Mouse (Mus musculus) spleen, postnatal 36 days (tissue): Measurements from ENCODE around the gene Ctns.

Experiments used
- DNase-seq, 2 experiments: peaks; one replicate each; pipeline ENCODE4 v3.0.0; 2022; ENCODE audit warnings: low spot score in 2 of 2, mixed read lengths in 1 of 2

The Ctns gene

DNA sequence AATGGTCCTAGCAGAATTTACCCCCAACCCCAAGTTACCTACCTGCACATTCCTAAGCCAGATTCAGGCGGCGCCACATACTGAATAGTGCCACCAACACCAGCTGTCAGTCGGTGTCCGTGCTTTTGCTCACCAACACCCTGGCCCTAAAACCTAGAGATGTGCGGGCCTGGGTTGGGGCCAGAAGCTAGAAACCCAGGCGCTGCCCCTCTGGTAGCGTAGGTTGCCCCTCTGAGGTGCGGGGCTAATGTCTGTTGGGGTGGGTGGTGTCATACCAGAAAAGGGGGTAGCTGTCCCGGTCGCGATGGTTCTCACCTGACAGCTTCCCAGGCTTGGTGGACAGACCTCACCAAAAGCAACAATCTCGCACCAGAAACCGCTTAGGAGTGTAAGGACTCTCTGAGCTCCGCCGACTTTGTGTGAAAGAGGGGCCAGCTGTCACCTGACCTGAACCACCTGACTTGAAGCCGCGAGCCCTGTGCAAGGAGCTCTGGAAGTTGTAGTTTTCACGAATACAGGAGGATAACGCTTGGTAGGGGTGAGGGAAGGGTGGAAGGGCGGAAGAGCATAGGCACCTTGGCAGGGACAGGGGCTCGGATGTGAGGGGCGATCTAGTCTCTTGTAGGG, at the start of gene Ctns:
Gene Ctns, minus strand, starts transcription at position 440 of the 627 bp plus-strand sequence.
- DNase-seq, result peak; percentile 84 to 86

DNA sequence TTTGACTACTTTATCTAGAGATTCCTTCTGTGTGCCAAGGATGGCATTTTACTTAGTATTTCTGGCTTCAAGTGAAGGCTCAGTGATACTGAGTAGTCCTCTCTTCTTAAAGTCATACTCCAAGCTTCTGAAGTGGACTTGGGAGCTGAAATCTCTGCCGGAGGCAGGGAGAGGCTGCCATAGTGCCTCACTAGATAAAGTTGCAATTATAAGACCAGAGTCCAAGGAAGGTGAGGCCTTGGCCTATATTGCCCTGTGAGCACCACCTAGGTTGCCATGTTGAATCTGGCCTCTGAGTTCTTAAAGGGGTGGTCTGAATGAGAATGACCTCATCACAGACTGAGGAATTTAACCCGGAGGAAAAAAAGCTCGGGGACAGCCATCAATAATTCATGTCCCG, 43.9 kb upstream of the Ctns start:
- no peak for DNase-seq

DNA sequence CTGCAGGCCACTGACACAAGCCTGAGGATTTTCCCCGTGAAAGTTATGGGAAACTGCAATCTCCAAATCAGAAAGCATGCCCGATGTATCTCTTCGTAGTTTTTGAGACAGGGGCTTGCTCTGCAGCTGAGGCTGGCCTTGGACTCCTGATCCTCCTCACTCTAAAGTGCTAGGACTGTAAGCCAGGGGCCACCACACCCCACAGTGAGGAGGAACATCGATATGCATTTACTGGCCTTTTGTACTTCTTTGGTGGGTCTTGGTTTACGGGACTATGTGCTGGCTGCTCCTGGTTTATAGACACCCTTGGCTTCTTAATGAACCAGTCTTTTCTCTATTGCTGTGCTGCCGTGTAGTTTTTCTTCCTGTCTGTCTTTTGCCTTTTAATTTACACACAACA, 43.4 kb upstream of the Ctns start:
- no peak for DNase-seq

DNA sequence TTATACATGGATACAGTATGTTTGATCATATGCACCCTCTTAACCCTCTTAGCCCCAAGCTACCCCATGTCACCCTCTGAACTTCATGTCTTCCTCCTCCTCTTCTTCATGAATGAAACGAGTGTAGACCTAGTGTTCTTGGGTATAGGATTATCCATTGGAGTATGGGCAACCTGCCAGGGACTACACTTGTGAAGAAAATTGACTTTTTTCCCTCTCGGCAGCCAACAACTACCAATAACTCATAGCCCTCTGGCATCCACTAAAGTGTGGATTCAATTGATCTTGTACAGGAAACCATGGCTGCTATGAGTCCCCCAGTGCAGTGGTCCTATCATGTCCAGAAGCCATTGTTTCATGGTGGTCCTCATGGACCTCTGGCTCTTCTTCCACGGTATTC, 37.9 kb upstream of the Ctns start:
- no peak for DNase-seq

DNA sequence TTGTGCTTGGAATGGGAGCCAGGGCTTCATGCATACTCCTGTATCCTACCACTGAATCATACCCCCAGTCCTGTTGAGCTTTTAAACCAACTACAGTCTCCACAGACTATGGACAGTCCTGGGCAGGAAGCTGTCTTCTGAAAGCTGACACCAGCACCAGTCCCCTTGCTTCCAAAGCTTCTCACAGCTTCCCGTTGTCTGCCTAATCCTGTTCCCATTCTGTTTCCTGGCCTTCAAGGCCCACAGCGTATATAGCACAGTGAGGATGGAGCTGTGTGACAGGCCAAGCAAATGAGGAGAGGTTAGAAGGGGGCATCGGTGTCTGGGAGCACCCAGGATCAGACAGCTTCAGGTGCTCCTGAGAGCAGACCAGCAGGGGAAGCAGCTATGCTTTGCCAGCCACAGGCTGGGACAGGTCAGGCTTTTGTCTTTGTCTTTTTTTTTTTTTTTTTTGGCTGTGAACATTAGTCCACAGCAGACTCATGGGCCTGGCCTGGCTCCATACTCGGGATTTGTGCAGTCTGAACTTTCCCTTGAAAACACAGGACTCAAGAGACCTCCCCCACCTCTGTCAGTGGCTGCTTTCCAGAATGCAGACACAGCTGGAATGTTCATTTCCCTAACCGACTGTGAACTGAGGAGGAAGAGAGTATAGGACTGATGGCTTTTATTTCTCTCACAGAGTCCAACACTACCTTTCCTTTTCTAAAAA, 37.3 kb upstream of the Ctns start:
- DNase-seq, result no peak

DNA sequence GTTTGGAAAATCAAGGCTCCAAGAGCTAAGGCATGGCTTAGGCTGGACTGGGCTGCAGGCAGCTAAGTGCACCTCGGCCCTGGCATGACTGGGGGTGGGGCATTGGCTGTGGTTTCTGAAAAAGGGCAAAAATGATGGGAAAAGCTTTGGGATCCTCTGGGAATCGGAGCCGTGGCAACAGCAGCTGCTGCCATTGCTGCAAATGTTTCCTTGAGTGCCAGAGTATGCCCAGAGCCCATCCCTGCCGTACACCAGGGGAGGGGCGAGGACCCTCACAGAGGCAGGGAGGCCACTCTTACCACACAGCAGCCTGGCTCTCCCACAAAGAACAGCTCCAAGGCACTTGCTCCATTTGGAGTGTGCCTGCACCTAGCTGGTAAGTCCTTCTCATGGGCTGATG, 35.1 kb upstream of the Ctns start, which contains the start of gene Trpv1:
Gene Trpv1, plus strand, starts transcription at position 301 of the 400 bp plus-strand sequence.
- DNase-seq, result no peak

DNA sequence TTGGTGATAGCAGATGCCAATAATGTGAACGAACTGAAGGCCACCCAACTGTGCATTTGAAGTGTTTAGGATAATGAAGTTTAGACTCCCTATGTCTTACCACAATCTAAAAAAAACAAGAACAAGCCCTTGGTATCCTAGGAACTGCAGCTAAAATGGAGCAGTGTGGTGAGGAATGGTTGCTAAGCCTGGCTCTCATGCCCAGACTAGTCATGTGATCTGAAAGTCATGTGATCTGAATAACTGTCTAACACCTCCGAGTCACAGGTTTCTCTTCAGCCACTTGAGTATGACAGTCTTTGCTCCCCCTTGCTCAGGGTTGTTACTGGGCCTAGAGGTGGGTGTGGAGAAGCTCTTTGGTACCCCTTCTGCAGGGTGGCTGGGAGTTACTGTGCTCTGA, 33.7 kb upstream of the Ctns start:
- no peak for DNase-seq

DNA sequence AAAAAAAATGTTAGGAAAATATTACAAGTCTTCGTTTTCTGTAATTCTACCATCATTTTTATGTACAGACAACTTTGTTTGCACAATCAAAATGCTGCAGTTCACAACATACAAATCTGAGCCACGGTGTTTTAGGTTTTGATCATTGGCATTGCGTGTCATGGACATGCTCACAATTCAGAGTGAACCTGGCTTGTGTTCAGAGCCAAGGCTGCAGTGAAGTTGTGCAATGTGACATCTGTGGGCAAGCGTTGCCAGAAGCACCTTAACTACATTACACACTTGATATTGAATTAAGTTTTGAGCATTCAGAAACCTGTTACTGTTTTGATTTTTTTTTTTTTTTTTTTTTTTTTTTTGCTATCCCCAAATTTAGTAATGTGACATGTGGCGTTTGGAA, 31.2 kb upstream of the Ctns start:
- no peak for DNase-seq

DNA sequence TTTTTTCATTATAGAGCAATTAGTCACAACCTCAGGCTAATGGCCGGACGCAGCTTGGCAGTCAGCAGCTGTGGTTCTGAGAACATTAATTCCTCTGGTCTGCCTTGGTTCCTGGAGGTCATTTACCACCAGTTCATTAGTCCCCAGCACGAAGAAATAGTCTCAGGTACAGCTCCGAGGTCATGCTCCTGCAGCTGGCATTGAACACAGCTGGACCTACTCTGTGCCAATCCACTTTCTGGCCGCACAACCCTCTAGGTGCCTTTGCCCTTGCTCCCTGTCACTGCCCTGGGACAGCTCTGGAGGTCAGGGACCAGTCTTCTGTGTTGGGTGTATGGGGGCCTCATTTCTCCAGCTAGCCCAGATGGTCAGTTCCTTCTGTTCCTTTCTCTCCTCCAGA, 30.0 kb upstream of the Ctns start:
- no peak for DNase-seq

DNA sequence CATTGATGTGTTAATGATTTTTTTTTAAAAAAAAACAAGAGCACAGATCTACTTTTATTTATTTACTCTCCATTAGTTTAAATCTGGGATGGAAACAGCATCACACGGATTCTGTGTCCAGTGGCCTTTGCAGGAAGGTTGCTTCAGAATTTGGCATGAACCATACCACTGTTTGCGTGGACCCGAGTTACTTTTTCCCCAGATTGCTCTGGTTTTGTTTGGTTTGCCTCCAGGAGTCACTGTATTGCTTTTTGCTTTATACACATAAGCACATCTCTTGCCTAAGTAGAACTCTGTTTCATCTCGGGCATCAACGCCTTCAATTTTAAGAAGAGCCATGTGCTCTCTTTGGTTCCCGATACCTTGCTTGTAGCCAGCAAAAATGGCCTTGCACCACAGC, 27.0 kb upstream of the Ctns start:
- DNase-seq, result no peak

DNA sequence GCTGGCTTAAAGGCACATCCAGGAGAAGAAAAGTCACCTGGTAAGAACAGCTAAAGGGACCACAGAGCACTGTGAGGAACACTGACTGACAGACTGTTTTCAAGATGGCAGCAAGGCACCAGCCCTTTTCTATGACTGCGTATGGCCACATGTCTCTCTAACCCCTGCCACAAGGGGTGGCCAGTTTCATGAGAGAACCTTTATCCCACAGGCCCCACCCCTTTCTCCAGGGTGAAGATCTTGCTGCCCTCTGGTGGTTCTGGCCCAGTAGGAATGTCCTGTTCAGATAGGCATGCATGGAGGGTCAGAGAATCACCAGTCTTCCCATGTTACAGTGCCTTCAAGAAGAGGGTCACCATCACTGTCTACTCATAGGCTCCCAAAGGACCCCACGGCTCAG, 25.1 kb upstream of the Ctns start:
- peak in 1 of 2 experiments; percentile 7 for DNase-seq

DNA sequence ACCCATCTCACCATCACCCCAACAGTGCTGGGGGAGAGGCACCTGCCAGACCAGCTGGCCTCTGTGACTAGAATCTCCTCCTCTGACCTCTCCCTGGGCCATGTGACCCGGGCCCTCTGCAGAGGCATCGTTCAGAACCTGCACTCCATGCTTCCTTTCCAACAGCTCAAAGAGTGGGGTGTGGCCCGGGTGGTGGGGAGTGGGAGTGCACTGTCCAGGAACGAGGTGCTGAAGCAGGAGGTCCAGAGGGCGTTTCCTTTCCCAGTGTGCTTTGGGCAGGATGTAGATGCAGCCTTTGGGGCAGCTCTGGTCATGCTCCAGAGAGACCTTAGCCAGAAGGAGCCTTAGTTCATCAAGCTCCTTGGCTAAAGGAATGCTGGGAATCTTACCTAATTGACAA, 24.0 kb upstream of the Ctns start:
- no peak for DNase-seq

DNA sequence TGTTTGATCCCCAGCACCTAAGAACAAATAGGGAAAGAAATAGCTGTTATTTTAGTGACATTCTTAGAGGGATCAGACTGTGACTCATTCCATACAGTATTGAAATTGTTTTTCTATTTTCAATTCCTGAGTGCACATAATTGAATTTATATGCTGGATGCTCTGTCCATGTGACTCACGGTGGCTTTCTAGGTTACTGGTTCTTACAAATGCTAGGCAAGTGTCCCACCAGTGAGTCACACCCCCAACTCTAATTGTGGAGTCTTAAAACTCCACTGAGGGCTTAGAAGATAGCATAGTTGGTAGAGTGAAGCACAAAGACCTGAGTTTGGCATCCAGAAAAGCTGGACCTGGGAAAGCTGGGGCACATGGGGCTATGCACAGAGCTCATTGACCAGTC, 21.8 kb upstream of the Ctns start:
- DNase-seq, result no peak

DNA sequence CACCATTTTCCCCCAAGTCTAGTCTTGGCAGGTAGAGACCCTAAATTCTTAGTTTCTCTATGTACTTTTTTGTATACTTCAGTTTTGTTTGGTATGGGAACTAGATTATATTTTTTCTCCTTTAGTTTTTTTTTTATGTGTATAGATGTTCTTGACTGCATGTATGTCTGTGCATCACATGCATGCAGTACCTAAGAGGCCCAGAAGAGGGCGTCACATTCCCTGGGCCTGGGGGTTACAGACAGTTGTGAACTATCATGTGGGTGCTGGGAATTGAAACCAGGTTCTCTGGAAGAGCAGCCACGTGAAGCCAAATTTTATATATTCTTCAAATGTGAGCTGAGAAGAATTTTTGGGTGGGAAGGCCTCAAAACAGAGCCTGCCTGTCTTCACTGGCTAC, 20.8 kb upstream of the Ctns start:
- DNase-seq, result no peak

DNA sequence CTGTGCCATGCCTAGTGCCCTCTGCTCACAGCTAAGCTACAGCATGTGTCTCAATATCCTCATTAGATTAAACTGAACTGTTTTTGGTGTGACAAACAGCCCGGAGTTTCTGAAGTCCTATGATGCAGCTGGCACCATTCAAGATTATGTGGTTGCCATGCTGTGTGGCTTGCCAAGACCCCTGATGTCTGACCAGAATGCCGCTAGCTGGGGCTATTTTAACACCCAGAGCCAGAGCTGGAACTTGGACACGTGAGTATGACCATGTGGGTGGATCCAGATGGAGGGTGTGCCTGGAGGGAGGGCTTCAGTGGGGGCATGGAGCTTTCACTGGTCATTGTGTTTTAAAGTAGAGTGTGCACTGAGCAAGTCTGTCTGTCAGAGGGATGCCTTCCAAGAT, 15.1 kb upstream of the Ctns start:
- no peak for DNase-seq

DNA sequence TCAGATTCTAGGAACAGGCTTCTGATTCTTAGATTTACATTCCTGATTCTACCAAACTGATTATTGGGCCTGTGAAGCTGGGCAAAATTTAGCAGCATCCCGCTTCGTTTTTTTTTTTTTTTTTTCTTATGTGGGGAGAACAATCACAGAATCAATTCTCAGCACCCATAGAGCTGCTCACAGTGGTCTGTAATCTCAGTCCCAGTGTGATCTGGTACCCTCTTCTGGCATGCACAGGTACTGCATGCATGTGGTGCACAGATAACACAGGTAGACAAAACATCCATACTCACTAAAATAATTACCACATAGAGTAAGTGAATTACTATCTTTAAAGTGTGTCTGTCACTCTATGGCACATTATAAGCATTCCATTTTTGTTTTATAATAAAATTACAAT, 8.8 kb upstream of the Ctns start:
- no peak for DNase-seq

DNA sequence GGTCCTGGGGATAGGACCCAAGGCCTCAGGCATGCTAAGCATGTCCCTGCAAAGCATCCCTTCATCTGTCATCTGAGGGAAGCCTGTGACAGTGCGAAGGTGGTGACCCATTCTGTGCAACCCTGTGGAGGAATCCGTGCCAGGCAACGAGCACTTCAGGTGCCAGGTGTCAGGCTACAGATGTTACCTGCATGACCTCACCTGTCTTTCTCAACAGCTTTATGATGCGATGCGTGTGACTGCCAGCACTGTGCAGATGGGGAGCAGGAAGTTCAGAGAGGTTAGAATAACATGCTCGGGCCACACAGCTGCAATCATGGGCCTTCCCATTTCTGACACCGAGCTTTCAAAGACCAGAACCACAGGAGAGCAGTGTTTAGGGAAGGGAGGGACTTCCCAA, 6.4 kb upstream of the Ctns start:
- DNase-seq, result no peak

DNA sequence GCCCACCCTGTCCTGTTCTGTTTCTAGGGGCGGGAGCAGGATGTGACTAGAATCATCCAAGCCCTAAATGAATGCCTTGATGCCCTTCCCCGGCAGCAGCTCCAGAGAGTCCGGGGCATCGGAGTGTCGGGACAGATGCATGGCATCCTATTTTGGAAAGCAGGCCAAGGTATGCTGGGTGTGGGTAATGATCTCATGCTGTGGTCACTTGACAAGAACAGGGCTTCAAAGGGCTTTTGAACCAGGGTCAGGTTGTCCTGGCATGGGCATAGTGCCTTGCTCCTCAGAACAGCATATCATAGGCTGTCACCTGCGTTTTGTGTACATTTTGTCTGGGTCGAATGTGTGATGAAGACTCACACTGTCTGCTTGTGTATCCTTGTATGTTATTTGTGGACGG, 5.1 kb upstream of the Ctns start:
- DNase-seq, result no peak

DNA sequence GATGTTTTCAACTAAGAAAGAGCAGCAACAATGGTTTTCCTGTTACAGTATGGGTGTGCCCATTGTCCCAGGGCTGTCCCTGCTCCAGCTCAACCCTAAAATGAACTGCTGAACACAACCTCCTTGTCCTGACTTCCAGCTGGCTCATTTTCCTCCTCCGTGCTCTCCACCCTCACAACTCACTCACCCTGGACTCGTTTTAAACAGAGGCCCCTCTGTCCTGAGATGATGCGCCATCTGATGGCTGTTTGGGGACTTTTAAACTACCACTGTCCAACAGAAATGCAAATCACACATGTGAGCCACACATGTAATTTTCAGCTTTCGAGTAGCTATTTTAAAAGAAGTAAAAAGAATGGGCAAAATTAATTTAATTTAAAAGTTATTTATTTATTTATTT, 2.8 kb upstream of the Ctns start:
- DNase-seq, result no peak

DNA sequence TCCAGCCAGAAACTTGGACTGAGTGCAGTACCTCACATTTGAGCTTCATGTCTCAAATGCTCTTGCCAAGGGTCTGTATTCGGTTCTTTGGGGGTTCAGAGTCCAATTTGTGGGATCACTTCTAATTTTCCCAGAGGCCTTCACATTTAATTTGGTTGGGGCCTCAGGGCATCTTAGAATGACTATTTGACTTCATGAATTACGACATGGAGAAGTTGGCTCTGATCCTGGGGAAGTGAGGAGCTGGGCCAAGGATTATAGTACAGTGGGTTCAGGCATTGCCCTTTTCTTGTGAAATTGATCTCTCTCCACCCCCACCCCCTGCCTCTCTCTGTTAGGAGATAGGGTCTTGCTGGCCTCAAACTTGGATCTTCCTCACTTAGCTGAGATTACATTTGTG, 2.2 kb upstream of the Ctns start:
- DNase-seq, result no peak

DNA sequence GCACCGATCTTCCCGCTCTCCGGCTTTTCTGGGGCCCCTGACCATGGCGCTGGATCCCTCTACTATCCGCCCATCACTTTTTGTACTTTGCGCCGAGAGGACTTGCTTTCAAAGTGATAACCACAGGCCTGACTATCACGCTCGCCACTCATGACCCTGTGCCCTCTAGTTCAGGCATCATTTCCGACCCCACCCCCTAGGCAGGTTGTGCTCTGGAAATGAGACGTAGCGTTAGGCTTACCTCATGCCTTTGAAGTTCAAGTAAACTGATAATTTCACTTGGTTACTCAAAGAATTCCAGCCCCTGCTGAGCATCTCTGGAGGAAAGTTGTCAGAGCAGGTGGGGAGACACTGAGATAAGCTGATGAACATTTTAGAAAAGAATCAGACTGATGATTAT, 1.0 kb upstream of the Ctns start:
- DNase-seq, result peak; percentile 30 to 45

DNA sequence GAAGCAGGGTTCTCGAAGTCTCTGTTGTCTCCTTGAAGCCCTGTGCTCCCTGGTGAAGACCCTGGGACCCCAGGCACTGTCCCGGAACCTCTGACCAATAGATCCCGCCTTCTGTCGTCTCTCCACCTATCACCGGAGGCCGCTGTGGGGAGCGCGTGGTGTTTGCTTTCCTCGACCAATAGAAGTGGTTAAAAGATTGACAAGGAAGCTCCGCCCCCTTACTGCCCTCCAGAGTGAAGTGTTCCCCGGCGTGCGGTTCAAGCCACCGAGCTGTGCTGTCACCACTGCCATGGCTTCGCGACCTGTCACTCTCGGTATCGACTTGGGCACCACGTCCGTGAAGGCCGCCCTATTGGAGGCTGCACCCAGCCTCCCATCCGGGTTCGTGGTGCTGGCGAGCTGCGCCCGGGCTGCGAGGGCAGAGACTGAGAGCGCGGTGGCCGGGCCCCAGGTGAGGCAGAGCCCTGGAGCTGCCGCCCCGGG, 429 bp upstream of the Ctns start, which contains the start of gene Shpk:
Gene Shpk, plus strand, starts transcription at position 231 of the 483 bp plus-strand sequence.
- DNase-seq, result peak; percentile 93 to 96

DNA sequence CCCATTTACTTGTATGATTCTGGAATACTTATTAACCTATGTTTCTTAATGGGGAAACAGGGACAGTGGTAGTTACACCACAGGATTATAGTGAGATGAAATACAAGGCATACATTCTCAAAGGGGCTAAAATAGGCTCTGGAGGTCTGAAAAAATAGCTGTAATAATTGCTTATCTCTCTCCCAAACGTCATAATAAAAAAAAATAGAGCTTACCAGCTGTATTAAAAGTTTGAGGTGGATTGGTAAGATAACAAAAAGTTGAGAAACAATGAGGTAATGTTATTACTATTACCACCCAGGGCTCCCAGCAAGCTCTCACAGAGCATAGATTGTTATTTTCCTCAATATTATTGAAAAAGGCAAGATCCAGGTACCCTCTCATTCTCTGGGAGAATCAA, 652 bp downstream of the Ctns start:
- DNase-seq, result no peak

DNA sequence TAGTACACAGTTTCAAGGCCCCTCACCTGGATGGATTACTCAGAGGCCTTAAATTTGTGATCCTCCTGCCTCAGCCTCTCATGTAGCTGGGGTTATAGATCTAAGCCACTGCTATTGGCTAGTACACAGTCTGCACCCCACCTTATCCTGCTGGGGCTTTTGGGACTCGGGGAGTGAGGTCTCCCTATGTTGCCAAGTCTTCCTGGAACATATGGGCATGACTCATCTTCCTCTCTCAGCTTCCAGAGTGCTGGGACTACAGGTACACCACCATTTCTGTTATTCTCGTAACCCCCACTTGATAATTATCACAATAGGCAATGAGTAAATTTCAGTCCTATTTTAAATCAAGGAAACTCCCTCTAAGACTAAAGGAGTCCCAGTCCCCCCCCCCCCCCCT, 4.4 kb downstream of the Ctns start:
- no peak for DNase-seq
